Mouse (Mus musculus) hindbrain, embryonic 13.5 days (tissue): ENCODE measurements around the gene Tcf25. TPM values are rescaled to one million over a fixed set of nuclear protein-coding genes. Genes with fewer than 3 reads are reported as not detected.

Source experiments
- ATAC-seq: fragments of 200-750 bp; cut with Nextera tagmentation; 2 replicates; pipeline ENCODE4 v1.8.0; 2017; ENCODE audit warnings: moderate TSS enrichment; ENCODE audit not compliant: low FRiP score
- H3K27ac ChIP-seq: fragments of 300-500 bp; sonication (generic); 2 replicates; pipeline ENCODE4 v1.5.1; 2015; ENCODE audit warnings: inconsistent platforms, mild to moderate bottlenecking, moderate library complexity
- H3K27me3 ChIP-seq: fragments of 300-500 bp; sonication (generic); 2 replicates; pipeline ENCODE4 v1.6.1; 2015; ENCODE audit warnings: mild to moderate bottlenecking, inconsistent platforms
- H3K36me3 ChIP-seq: fragments of 300-500 bp; sonication (generic); 2 replicates; pipeline ENCODE4 v1.6.1; 2015; ENCODE audit warnings: mild to moderate bottlenecking, inconsistent platforms
- H3K4me1 ChIP-seq: fragments of 300-500 bp; sonication (generic); replicated peaks from 2 replicates; pipeline ENCODE4 v1.6.1; 2015; ENCODE audit warnings: inconsistent platforms
- H3K4me2 ChIP-seq: fragments of 300-500 bp; sonication (generic); 2 replicates; pipeline ENCODE4 v1.6.1; 2015; ENCODE audit warnings: inconsistent platforms, mild to moderate bottlenecking, moderate library complexity
- H3K4me3 ChIP-seq: fragments of 300-500 bp; sonication (generic); 2 replicates; pipeline ENCODE4 v1.5.1; 2015; ENCODE audit warnings: mild to moderate bottlenecking, inconsistent platforms
- H3K9ac ChIP-seq: fragments of 300-500 bp; sonication (generic); 2 replicates; pipeline ENCODE4 v1.6.1; 2015; ENCODE audit warnings: mild to moderate bottlenecking, inconsistent platforms
- H3K9me3 ChIP-seq: fragments of 300-500 bp; sonication (generic); 2 replicates; pipeline ENCODE4 v1.6.1; 2016; ENCODE audit warnings: inconsistent platforms
- WGBS: fragments of 180-500 bp; shearing (Covaris S2); methylation state at CpG from one replicate; pipeline ENCODE4 v1.1.7; 2015; 5-methylcytosine and 5-hydroxymethylcytosine counted together
- polyA plus RNA-seq: library from polyadenylated mRNA; unstranded; fragments of >200 nt; fragmentation: Nextera tagmentation; extraction: Ambion mirVana; gene quantifications from 2 replicates; pipeline ENCODE4 v1.2.1, GENCODE M21; 2015

Gene Tcf25
- polyA plus RNA-seq, 1 experiment from 2014 or later, result 284 TPM

DNA sequence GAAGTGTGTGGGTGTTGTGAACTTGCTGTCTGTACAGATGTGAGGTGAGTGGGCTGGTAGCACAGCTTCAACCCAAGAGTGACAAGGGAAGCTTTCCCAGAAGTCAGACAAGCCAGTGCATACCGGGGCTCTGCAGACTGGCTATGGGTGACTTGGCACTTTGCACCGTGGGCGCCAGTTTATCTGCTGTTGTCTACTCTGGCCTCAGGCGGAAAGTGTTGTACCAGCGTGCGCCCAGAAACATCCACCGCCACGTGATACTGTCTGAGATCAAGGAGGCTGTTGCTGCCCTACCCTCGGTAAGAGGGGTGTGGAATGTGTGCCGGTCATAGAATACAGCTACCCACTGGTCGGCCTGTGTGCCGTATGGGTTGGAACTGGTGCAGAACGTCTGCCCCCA, 24.8 kb downstream of the Tcf25 start:
- Histone ChIP-seq H3K4me2 (no peak overlapping the region), H3K4me3 (no peak overlapping the region), H3K36me3 (peaks cover 100% of the 10 kb centered on the region), H3K9me3 (no peaks in the 10 kb centered on the region), H3K27me3 (no peaks in the 10 kb centered on the region), H3K4me1 (no peaks in the 10 kb centered on the region), H3K9ac (no peak overlapping the region), H3K27ac (no peak overlapping the region)
- 95% methylated on average over 13 of the region's 13 CpGs for WGBS
- no peak for ATAC-seq

DNA sequence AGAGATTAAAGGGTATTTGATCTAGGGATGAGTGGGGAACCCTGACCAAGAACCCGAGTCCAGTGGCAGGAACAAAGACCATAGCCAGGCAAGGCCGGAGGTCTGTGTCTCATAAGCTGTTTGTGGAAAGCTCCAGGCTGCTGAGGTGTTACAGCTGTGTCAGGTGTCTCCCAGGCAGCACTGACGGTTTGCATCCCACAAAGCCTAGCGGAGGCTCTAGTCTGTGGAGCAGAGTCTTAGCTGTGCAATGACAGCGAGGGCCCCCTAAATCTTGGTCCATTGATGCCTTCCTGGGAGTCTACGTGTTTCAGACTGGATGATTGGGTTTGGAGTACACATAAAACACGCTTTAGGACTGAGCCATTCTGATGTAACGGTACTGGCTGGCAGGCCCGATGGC, 28.4 kb downstream of the Tcf25 start:
- H3K4me1 ChIP-seq, result peaks cover 14% of the 10 kb centered on the region
- no peak for ATAC-seq
- no peak overlapping the region for H3K27ac ChIP-seq
- 93% methylated on average over 9 of the region's 9 CpGs for WGBS
- no peak overlapping the region for H3K4me3 ChIP-seq
- no peaks in the 10 kb centered on the region for H3K9me3 ChIP-seq
- peaks cover 75% of the 10 kb centered on the region for H3K36me3 ChIP-seq
- no peaks in the 10 kb centered on the region for H3K27me3 ChIP-seq
- no peak overlapping the region for H3K4me2 ChIP-seq
- no peak overlapping the region for H3K9ac ChIP-seq

DNA sequence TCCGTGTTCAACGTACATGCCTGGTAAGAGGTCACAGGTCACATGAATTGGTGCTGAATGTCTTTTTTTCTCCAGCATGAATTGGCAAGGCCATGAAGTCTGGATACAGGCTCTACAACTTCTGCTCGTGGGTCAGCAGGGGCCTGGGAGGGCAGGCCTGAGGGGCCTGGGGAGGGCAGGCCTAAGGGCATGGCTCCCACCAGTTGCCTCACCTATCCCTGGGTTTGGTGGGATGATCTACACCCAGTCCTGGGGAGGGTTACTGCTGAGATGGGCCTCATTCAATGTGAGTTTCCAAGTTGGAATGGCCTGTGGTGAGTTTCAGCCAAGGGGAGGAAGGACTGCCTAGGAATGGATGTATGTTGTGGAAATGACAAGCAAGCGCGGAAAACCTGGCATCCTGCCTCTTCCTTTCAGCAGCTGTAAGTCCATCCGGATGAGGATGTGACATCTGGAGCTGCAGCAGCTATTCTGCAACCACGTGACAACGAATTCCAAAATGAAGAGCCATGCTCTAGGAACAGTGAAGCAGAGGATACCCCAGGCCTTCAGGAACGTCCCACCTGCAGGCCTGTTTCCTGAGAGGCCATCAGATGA, 29.3 kb downstream of the Tcf25 start:
- peaks cover 21% of the 10 kb centered on the region for H3K4me1 ChIP-seq
- H3K4me2 ChIP-seq, result no peak overlapping the region
- peaks cover 66% of the 10 kb centered on the region for H3K36me3 ChIP-seq
- 90% methylated on average over 9 of the region's 9 CpGs for WGBS
- H3K27me3 ChIP-seq, result 0 out of 2 replicates have a peak, but pooled peaks cover 3% of the 10 kb centered on the region
- no peak overlapping the region for H3K9ac ChIP-seq
- no peak overlapping the region for H3K4me3 ChIP-seq
- no peak for ATAC-seq
- H3K9me3 ChIP-seq, result no peaks in the 10 kb centered on the region
- no peak overlapping the region for H3K27ac ChIP-seq

- peak overlapping the region; percentile 29; the same call in 1 of the 2 replicates for H3K9ac ChIP-seq
- H3K4me1 ChIP-seq, result peaks cover 35% of the 10 kb centered on the region
- 56% methylated on average over 8 of the region's 8 CpGs for WGBS
- 0 out of 2 replicates have a peak overlapping the region, but pooled peaks have one; percentile 48 for H3K27ac ChIP-seq
- no peak overlapping the region for H3K4me2 ChIP-seq
- H3K36me3 ChIP-seq, result peaks cover 50% of the 10 kb centered on the region
- no peak overlapping the region for H3K4me3 ChIP-seq
- H3K9me3 ChIP-seq, result no peaks in the 10 kb centered on the region
- no peak for ATAC-seq
- 0 out of 2 replicates have a peak, but pooled peaks cover 4% of the 10 kb centered on the region for H3K27me3 ChIP-seq
Observed at GRCm38 (mm10) chr8:123404521-123404920, 31.0 kb downstream of the Tcf25 start.

- Histone ChIP-seq H3K27me3 (0 out of 2 replicates have a peak, but pooled peaks cover 4% of the 10 kb centered on the region), H3K4me3 (no peak within 1 kb of the TSS), H3K36me3 (peaks cover 27% of the 10 kb centered on the region), H3K4me2 (no peak within 1 kb of the TSS), H3K9me3 (no peaks in the 10 kb centered on the region), H3K4me1 (peaks cover 45% of the 10 kb centered on the region), H3K9ac (peak within 1 kb of the TSS; percentile 39), H3K27ac (no peak within 1 kb of the TSS)
- 10% methylated on average over 4 of the region's 4 CpGs for WGBS
- no peak for ATAC-seq
Observed at GRCm38 (mm10) chr8:123406786-123407185, 33.2 kb downstream of the Tcf25 start, which contains the start of gene Mc1r. Gene Mc1r, plus strand, starts transcription at chr8:123407107.

- H3K4me2 ChIP-seq, result no peak overlapping the region
- ATAC-seq, result no peak
- peaks cover 45% of the 10 kb centered on the region for H3K4me1 ChIP-seq
- no peaks in the 10 kb centered on the region for H3K9me3 ChIP-seq
- H3K27me3 ChIP-seq, result 0 out of 2 replicates have a peak, but pooled peaks cover 4% of the 10 kb centered on the region
- peak overlapping the region; percentile 39 for H3K9ac ChIP-seq
- WGBS, result 93% methylated on average over 13 of the region's 13 CpGs
- peaks cover 19% of the 10 kb centered on the region for H3K36me3 ChIP-seq
- H3K27ac ChIP-seq, result no peak overlapping the region
- no peak overlapping the region for H3K4me3 ChIP-seq
Observed at GRCm38 (mm10) chr8:123407612-123408011, 34.1 kb downstream of the Tcf25 start.

GRCm38 (mm10) chr8:123408586-123409544, 35.3 kb downstream of the Tcf25 start:
- no peak for ATAC-seq
- H3K9ac ChIP-seq, result peak overlapping the region; percentile 100
- 73% methylated on average over 9 of the region's 9 CpGs for WGBS
- H3K4me2 ChIP-seq, result peak overlapping the region; percentile 94
- H3K9me3 ChIP-seq, result no peaks in the 10 kb centered on the region
- 0 out of 2 replicates have a peak, but pooled peaks cover 4% of the 10 kb centered on the region for H3K27me3 ChIP-seq
- H3K27ac ChIP-seq, result peak overlapping the region; percentile 99
- peaks cover 54% of the 10 kb centered on the region for H3K4me1 ChIP-seq
- peaks cover 6% of the 10 kb centered on the region for H3K36me3 ChIP-seq
- H3K4me3 ChIP-seq, result peak overlapping the region; percentile 88

- Histone ChIP-seq H3K4me3 (peak overlapping the region; percentile 88), H3K27me3 (0 out of 2 replicates have a peak, but pooled peaks cover 4% of the 10 kb centered on the region), H3K9ac (peak overlapping the region; percentile 100), H3K4me2 (peak overlapping the region; percentile 94), H3K36me3 (no peaks in the 10 kb centered on the region), H3K4me1 (peaks cover 55% of the 10 kb centered on the region), H3K9me3 (no peaks in the 10 kb centered on the region), H3K27ac (peak overlapping the region; percentile 99)
- WGBS, result 21% methylated on average over 8 of the region's 8 CpGs
- ATAC-seq, result no peak
Observed at GRCm38 (mm10) chr8:123410049-123410587, 36.6 kb downstream of the Tcf25 start.

- H3K4me2 ChIP-seq, result peak overlapping the region; percentile 94
- no peaks in the 10 kb centered on the region for H3K9me3 ChIP-seq
- no peaks in the 10 kb centered on the region for H3K36me3 ChIP-seq
- H3K27ac ChIP-seq, result peak overlapping the region; percentile 99
- H3K4me1 ChIP-seq, result peaks cover 60% of the 10 kb centered on the region
- 0 out of 2 replicates have a peak, but pooled peaks cover 4% of the 10 kb centered on the region for H3K27me3 ChIP-seq
- peak overlapping the region; percentile 100 for H3K9ac ChIP-seq
- peak; percentile 29 for ATAC-seq
- peak overlapping the region; percentile 88 for H3K4me3 ChIP-seq
- 3% methylated on average over 11 of the region's 11 CpGs for WGBS
Observed at GRCm38 (mm10) chr8:123410788-123411187, 37.2 kb downstream of the Tcf25 start.

- 0 out of 2 replicates have a peak, but pooled peaks cover 4% of the 10 kb centered on the region for H3K27me3 ChIP-seq
- peak within 1 kb of the TSS; percentile 88 for H3K4me3 ChIP-seq
- no peaks in the 10 kb centered on the region for H3K9me3 ChIP-seq
- ATAC-seq, result peak; percentile 93
- peak within 1 kb of the TSS; percentile 94 for H3K4me2 ChIP-seq
- peak within 1 kb of the TSS; percentile 100 for H3K9ac ChIP-seq
- peaks cover 63% of the 10 kb centered on the region for H3K4me1 ChIP-seq
- peak within 1 kb of the TSS; percentile 99 for H3K27ac ChIP-seq
- under 1% methylated on average over 26 of the region's 29 CpGs for WGBS
- no peaks in the 10 kb centered on the region for H3K36me3 ChIP-seq
Observed at GRCm38 (mm10) chr8:123411246-123411645, 37.7 kb downstream of the Tcf25 start, which contains the start of gene Tubb3. Gene Tubb3, plus strand, starts transcription at chr8:123411424.

GRCm38 (mm10) chr8:123411781-123412327, 38.3 kb downstream of the Tcf25 start:
- Histone ChIP-seq H3K4me2 (peak overlapping the region; percentile 94), H3K4me3 (peak overlapping the region; percentile 88), H3K9ac (peak overlapping the region; percentile 100), H3K36me3 (no peaks in the 10 kb centered on the region), H3K9me3 (no peaks in the 10 kb centered on the region), H3K27me3 (0 out of 2 replicates have a peak, but pooled peaks cover 4% of the 10 kb centered on the region), H3K4me1 (peaks cover 63% of the 10 kb centered on the region), H3K27ac (peak overlapping the region; percentile 99)
- 3% methylated on average over 16 of the region's 16 CpGs for WGBS
- ATAC-seq, result peak; percentile 59
